Mouse (Mus musculus): ENCODE results near the gene Il2ra. TPM values are rescaled to one million over a fixed set of nuclear protein-coding genes. Genes with fewer than 3 reads are reported as not detected.
A peak's percentile ranks its signal among the peaks of the same experiment; 100 is the strongest.

Il2ra gene
- polyA plus RNA-seq, 1 experiment = 0.33 TPM

- Histone ChIP-seq H3K4me3 (ENCODE audit: low read depth, low read length) (no peak overlapping the region), H3K27me3 (ENCODE audit: control insufficient read depth, insufficient read depth, low read length) (no peaks in the 10 kb centered on the region), H3K4me1 (ENCODE audit: control insufficient read depth, insufficient read depth, insufficient read length, low read length) (peaks cover 17% of the 10 kb centered on the region; the same call in 1 of the 2 replicates), H3K36me3 (ENCODE audit: control insufficient read depth, insufficient read depth, low read length) (no peaks in the 10 kb centered on the region), H3K27ac (ENCODE audit: insufficient read depth, low read depth, low read length) (peak overlapping the region; percentile 68; the same call in 1 of the 2 replicates)
- WGBS = 19% methylated on average over 3 of the region's 3 CpGs
- no peak for TF ChIP-seq CTCF (IDR thresholded peaks at IDR 0.05; ENCODE audit: extremely low read depth, insufficient read length, insufficient replicate concordance, low read depth, low read length)
- TF ChIP-seq POLR2A (IDR thresholded peaks at IDR 0.05; ENCODE audit: low read depth, low read length) = no peak
Measured at GRCm38 (mm10) chr2:11713021-11713420, 70.4 kb downstream of the Il2ra start.

GRCm38 (mm10) chr2:11714535-11714934, 71.9 kb downstream of the Il2ra start:
- TF ChIP-seq POLR2A (IDR thresholded peaks at IDR 0.05; ENCODE audit: low read depth, low read length) (no peak), CTCF (IDR thresholded peaks at IDR 0.05; ENCODE audit: extremely low read depth, insufficient read length, insufficient replicate concordance, low read depth, low read length) (no peak)
- Histone ChIP-seq H3K4me3 (ENCODE audit: low read depth, low read length) (no peak overlapping the region), H3K36me3 (ENCODE audit: control insufficient read depth, insufficient read depth, low read length) (peaks cover 13% of the 10 kb centered on the region), H3K27ac (ENCODE audit: insufficient read depth, low read depth, low read length) (no peak overlapping the region), H3K4me1 (ENCODE audit: control insufficient read depth, insufficient read depth, insufficient read length, low read length) (peaks cover 9% of the 10 kb centered on the region; the same call in 1 of the 2 replicates), H3K27me3 (ENCODE audit: control insufficient read depth, insufficient read depth, low read length) (no peaks in the 10 kb centered on the region)
- WGBS = 75% methylated on average over 4 of the region's 4 CpGs

GRCm38 (mm10) chr2:11718573-11718972, 76.0 kb downstream of the Il2ra start:
- no peak overlapping the region for H3K27ac ChIP-seq (ENCODE audit: insufficient read depth, low read depth, low read length)
- no peaks in the 10 kb centered on the region for H3K27me3 ChIP-seq (ENCODE audit: control insufficient read depth, insufficient read depth, low read length)
- 74% methylated on average over 2 of the region's 2 CpGs for WGBS
- peaks cover 3% of the 10 kb centered on the region; the same call in 1 of the 2 replicates for H3K4me1 ChIP-seq (ENCODE audit: control insufficient read depth, insufficient read depth, insufficient read length, low read length)
- TF ChIP-seq CTCF (IDR thresholded peaks at IDR 0.05; ENCODE audit: extremely low read depth, insufficient read length, insufficient replicate concordance, low read depth, low read length) = no peak
- no peak for TF ChIP-seq POLR2A (IDR thresholded peaks at IDR 0.05; ENCODE audit: low read depth, low read length)
- H3K4me3 ChIP-seq (ENCODE audit: low read depth, low read length) = no peak overlapping the region
- H3K36me3 ChIP-seq (ENCODE audit: control insufficient read depth, insufficient read depth, low read length) = peaks cover 30% of the 10 kb centered on the region

- TF ChIP-seq POLR2A (IDR thresholded peaks at IDR 0.05; ENCODE audit: low read depth, low read length) (no peak), CTCF (IDR thresholded peaks at IDR 0.05; ENCODE audit: extremely low read depth, insufficient read length, insufficient replicate concordance, low read depth, low read length) (no peak)
- 89% methylated on average over 9 of the region's 9 CpGs for WGBS
- no peak overlapping the region for H3K4me3 ChIP-seq (ENCODE audit: low read depth, low read length)
- peaks cover 43% of the 10 kb centered on the region for H3K36me3 ChIP-seq (ENCODE audit: control insufficient read depth, insufficient read depth, low read length)
- no peak overlapping the region for H3K27ac ChIP-seq (ENCODE audit: insufficient read depth, low read depth, low read length)
- 0 out of 2 replicates have a peak, but pooled peaks cover 1% of the 10 kb centered on the region for H3K4me1 ChIP-seq (ENCODE audit: control insufficient read depth, insufficient read depth, insufficient read length, low read length)
- H3K27me3 ChIP-seq (ENCODE audit: control insufficient read depth, insufficient read depth, low read length) = no peaks in the 10 kb centered on the region
Measured at GRCm38 (mm10) chr2:11722564-11722963, 80.0 kb downstream of the Il2ra start.

GRCm38 (mm10) chr2:11727574-11727973, 85.0 kb downstream of the Il2ra start:
- Histone ChIP-seq H3K36me3 (ENCODE audit: control insufficient read depth, insufficient read depth, low read length) (peaks cover 33% of the 10 kb centered on the region), H3K4me1 (ENCODE audit: control insufficient read depth, insufficient read depth, insufficient read length, low read length) (0 out of 2 replicates have a peak, but pooled peaks cover 1% of the 10 kb centered on the region), H3K27ac (ENCODE audit: insufficient read depth, low read depth, low read length) (no peak overlapping the region), H3K4me3 (ENCODE audit: low read depth, low read length) (no peak overlapping the region), H3K27me3 (ENCODE audit: control insufficient read depth, insufficient read depth, low read length) (no peaks in the 10 kb centered on the region)
- TF ChIP-seq CTCF (IDR thresholded peaks at IDR 0.05; ENCODE audit: extremely low read depth, insufficient read length, insufficient replicate concordance, low read depth, low read length) (no peak), POLR2A (IDR thresholded peaks at IDR 0.05; ENCODE audit: low read depth, low read length) (no peak)
- 94% methylated on average over 5 of the region's 5 CpGs for WGBS

GRCm38 (mm10) chr2:11729091-11729490, 86.5 kb downstream of the Il2ra start:
- Histone ChIP-seq H3K27ac (ENCODE audit: insufficient read depth, low read depth, low read length) (no peak overlapping the region), H3K27me3 (ENCODE audit: control insufficient read depth, insufficient read depth, low read length) (no peaks in the 10 kb centered on the region), H3K36me3 (ENCODE audit: control insufficient read depth, insufficient read depth, low read length) (peaks cover 30% of the 10 kb centered on the region), H3K4me1 (ENCODE audit: control insufficient read depth, insufficient read depth, insufficient read length, low read length) (0 out of 2 replicates have a peak, but pooled peaks cover 1% of the 10 kb centered on the region), H3K4me3 (ENCODE audit: low read depth, low read length) (no peak overlapping the region)
- no peak for TF ChIP-seq POLR2A (IDR thresholded peaks at IDR 0.05; ENCODE audit: low read depth, low read length)
- TF ChIP-seq CTCF (IDR thresholded peaks at IDR 0.05; ENCODE audit: extremely low read depth, insufficient read length, insufficient replicate concordance, low read depth, low read length) = no peak
- WGBS = 68% methylated on average over 3 of the region's 3 CpGs

GRCm38 (mm10) chr2:11732978-11733377, 90.4 kb downstream of the Il2ra start:
- TF ChIP-seq CTCF (IDR thresholded peaks at IDR 0.05; ENCODE audit: extremely low read depth, insufficient read length, insufficient replicate concordance, low read depth, low read length) (no peak), POLR2A (IDR thresholded peaks at IDR 0.05; ENCODE audit: low read depth, low read length) (no peak)
- Histone ChIP-seq H3K4me3 (ENCODE audit: low read depth, low read length) (no peak overlapping the region), H3K27me3 (ENCODE audit: control insufficient read depth, insufficient read depth, low read length) (no peaks in the 10 kb centered on the region), H3K27ac (ENCODE audit: insufficient read depth, low read depth, low read length) (no peak overlapping the region), H3K36me3 (ENCODE audit: control insufficient read depth, insufficient read depth, low read length) (peaks cover 16% of the 10 kb centered on the region), H3K4me1 (ENCODE audit: control insufficient read depth, insufficient read depth, insufficient read length, low read length) (peaks cover 8% of the 10 kb centered on the region; the same call in 1 of the 2 replicates)
- WGBS = 80% methylated on average over 5 of the region's 5 CpGs
